Mouse (Mus musculus): ENCODE results near the gene Sptan1. TPM values are rescaled to one million over a fixed set of nuclear protein-coding genes. Genes with fewer than 3 reads are reported as not detected.

Gene Sptan1
- polyA plus RNA-seq, 1 experiment, result 93.4 TPM

DNA sequence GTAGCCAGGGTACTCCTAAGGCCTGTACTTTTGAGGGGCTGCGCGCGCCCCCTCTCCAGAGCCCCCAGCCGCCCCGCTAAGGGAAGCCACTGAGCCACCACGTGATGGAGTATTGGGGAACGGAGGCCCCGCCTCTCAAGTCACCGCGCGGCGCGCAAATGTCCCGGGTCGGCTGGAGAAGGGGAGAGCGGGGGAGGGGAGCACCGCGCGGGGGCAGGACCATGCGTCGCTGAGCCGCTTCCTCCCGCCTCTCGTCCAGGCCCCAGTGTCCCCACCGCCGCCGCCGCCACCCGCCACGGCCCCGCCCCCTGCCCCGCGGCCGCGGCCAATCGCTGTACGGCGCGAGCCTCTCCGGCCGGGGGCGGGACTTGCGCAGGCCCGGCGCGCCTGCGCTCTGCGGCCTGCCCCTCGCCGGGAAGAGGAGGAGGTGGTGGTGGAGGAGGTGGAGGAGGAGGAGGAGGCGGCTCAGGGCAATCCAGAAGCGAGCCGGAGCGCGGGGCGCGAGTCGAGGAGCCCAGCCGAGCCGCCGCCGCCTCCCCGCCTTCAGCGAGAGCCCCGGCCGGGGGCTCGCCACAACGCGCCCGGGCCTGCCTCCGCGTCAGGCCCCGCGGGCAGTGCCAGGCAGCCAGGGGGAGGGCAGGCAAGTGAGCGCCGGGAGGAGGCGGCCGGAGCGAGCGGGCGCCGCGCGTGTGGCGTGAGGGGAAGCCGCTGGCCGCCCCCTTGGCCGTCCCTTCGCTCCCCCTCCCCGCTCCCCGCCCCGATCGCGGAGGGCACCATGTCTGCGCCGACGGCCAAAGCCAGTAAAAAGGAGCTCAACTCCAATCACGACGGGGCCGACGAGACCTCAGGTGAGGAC is 100.9 kb downstream of the Sptan1 start:
- Histone ChIP-seq H3K36me3 (ENCODE audit: control insufficient read depth, insufficient read depth) (peaks cover 34% of the 10 kb centered on the region), H3ac (ENCODE audit: control insufficient read depth, insufficient read length, low read depth) (peak overlapping the region; percentile 91), H3K79me3 (ENCODE audit: low read depth) (peaks cover 71% of the 10 kb centered on the region), H3K27me3 (ENCODE audit: control insufficient read depth, insufficient read depth, insufficient read length) (no peaks in the 10 kb centered on the region), H3K4me3 (ENCODE audit: insufficient read depth, poor library complexity, severe bottlenecking) (peak overlapping the region; percentile 97), H3K79me2 (ENCODE audit: control insufficient read depth, insufficient read depth) (peaks cover 89% of the 10 kb centered on the region)
- peak; percentile 88 for TF ChIP-seq USF1 (IDR thresholded peaks at IDR 0.05; ENCODE audit: low read depth)
- TF ChIP-seq FOSL1 (IDR thresholded peaks at IDR 0.05; ENCODE audit: insufficient read depth, low read length, poor library complexity, severe bottlenecking), result no peak
- TF ChIP-seq CEBPB (IDR thresholded peaks at IDR 0.05; ENCODE audit: low read depth), result no peak
- peak; percentile 82 for TF ChIP-seq MAX (IDR thresholded peaks at IDR 0.05)

DNA sequence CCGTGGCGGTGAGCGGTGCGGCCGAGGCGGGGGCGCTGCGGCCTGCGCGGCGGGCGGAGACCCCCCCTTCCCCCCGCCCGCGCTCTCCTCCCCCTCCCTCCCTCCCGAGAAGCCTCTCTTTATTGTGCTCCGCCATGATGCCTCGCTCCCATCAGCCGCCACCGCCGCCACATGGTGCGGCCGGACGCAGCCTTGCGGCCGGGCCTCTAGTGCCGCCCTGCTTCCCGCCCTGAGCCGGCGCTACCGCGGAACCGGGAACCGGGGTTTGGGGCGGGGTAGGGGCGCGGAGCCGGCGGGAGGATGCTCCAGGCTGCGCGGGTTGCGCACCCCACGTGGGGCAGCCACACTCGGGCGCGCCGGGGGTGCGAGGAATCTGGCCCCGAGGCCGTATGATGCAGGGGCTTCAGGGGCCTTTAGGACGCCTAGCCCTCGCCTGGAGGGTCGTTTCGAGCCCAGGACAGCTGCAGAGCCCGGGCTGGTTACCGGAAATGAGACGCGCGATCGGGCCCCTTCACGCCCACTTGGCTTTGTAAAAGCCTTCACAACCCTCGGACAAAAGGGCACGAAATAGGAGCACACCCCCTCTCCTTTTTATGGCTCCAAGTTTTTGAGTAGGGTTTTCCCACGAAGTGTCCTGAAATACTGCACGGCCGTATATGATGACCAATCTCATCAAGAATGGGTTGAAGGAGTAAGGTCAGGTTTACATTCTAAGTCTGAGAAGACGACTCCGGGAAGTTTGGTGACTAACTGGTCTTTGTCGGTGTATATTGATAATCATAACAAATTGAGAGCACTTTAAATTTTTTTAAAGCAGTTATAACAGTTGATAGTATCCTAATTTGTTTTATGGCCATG is 101.9 kb downstream of the Sptan1 start:
- H3K36me3 ChIP-seq (ENCODE audit: control insufficient read depth, insufficient read depth), result peaks cover 41% of the 10 kb centered on the region
- H3K27me3 ChIP-seq (ENCODE audit: control insufficient read depth, insufficient read depth, insufficient read length), result no peaks in the 10 kb centered on the region
- H3K4me3 ChIP-seq (ENCODE audit: insufficient read depth, poor library complexity, severe bottlenecking), result peak overlapping the region; percentile 97
- H3K79me3 ChIP-seq (ENCODE audit: low read depth), result peaks cover 69% of the 10 kb centered on the region
- peaks cover 85% of the 10 kb centered on the region for H3K79me2 ChIP-seq (ENCODE audit: control insufficient read depth, insufficient read depth)
- TF ChIP-seq MYOD1 (IDR thresholded peaks at IDR 0.05; ENCODE audit: control insufficient read depth, insufficient read length, low read depth), result no peak
- TF ChIP-seq MAX (IDR thresholded peaks at IDR 0.05), result peak; percentile 61
- no peak for TF ChIP-seq FOSL1 (IDR thresholded peaks at IDR 0.05; ENCODE audit: insufficient read depth, low read length, poor library complexity, severe bottlenecking)
- peak overlapping the region; percentile 91 for H3ac ChIP-seq (ENCODE audit: control insufficient read depth, insufficient read length, low read depth)

DNA sequence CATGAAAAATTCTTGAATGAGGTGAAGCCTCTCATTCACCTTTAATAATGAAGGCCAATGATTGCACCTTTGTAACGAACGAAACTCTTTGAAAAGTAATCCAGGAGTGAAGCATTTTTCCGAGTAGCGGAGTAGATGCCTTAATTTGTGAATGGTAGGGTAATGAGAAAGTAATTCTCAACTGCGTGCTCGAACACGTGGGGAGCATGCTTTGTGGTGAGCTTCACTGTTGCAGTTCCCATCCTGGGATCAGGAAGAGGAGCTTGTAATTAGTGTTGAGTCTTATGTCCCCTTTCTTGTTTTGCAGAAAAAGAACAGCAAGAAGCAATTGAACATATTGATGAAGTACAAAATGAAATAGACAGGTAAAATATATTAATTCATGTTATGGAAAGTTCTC is 102.6 kb downstream of the Sptan1 start:
- Histone ChIP-seq H3ac (ENCODE audit: control insufficient read depth, insufficient read length, low read depth) (peak overlapping the region; percentile 77), H3K27me3 (ENCODE audit: control insufficient read depth, insufficient read depth, insufficient read length) (no peaks in the 10 kb centered on the region), H3K79me3 (ENCODE audit: low read depth) (peaks cover 63% of the 10 kb centered on the region), H3K4me3 (ENCODE audit: insufficient read depth, poor library complexity, severe bottlenecking) (peak overlapping the region; percentile 97), H3K36me3 (ENCODE audit: control insufficient read depth, insufficient read depth) (peaks cover 48% of the 10 kb centered on the region), H3K79me2 (ENCODE audit: control insufficient read depth, insufficient read depth) (peaks cover 79% of the 10 kb centered on the region)
- no peak for TF ChIP-seq MYOG (IDR thresholded peaks at IDR 0.05; ENCODE audit: control insufficient read depth, extremely low read depth, insufficient read length)
- TF ChIP-seq MAX (IDR thresholded peaks at IDR 0.05), result peak; percentile 83

GRCm38 (mm10) chr2:30072875-30073274 is 107.5 kb downstream of the Sptan1 start:
- Histone ChIP-seq H3K79me3 (ENCODE audit: low read depth) (peaks cover 26% of the 10 kb centered on the region), H3K27me3 (ENCODE audit: control insufficient read depth, insufficient read depth, insufficient read length) (no peaks in the 10 kb centered on the region), H3ac (ENCODE audit: control insufficient read depth, insufficient read length, low read depth) (no peak overlapping the region), H3K4me3 (ENCODE audit: insufficient read depth, poor library complexity, severe bottlenecking) (no peak overlapping the region), H3K36me3 (ENCODE audit: control insufficient read depth, insufficient read depth) (peaks cover 61% of the 10 kb centered on the region), H3K79me2 (ENCODE audit: control insufficient read depth, insufficient read depth) (peaks cover 36% of the 10 kb centered on the region)
- TF ChIP-seq CTCF (IDR thresholded peaks at IDR 0.05; ENCODE audit: control insufficient read depth, insufficient read depth, insufficient read length) (no peak), MYOG (IDR thresholded peaks at IDR 0.05; ENCODE audit: control insufficient read depth, extremely low read depth, insufficient read length) (no peak), FOSL1 (IDR thresholded peaks at IDR 0.05; ENCODE audit: insufficient read depth, low read length, poor library complexity, severe bottlenecking) (no peak), CEBPB (IDR thresholded peaks at IDR 0.05; ENCODE audit: low read depth) (no peak), MYOD1 (IDR thresholded peaks at IDR 0.05; ENCODE audit: control insufficient read depth, insufficient read length, low read depth) (no peak), MAX (IDR thresholded peaks at IDR 0.05) (no peak), USF1 (IDR thresholded peaks at IDR 0.05; ENCODE audit: low read depth) (no peak)

GRCm38 (mm10) chr2:30073285-30073684 is 107.9 kb downstream of the Sptan1 start:
- H3K79me3 ChIP-seq (ENCODE audit: low read depth), result peaks cover 22% of the 10 kb centered on the region
- no peak overlapping the region for H3K4me3 ChIP-seq (ENCODE audit: insufficient read depth, poor library complexity, severe bottlenecking)
- no peak overlapping the region for H3ac ChIP-seq (ENCODE audit: control insufficient read depth, insufficient read length, low read depth)
- TF ChIP-seq CEBPB (IDR thresholded peaks at IDR 0.05; ENCODE audit: low read depth) (no peak), MAX (IDR thresholded peaks at IDR 0.05) (no peak), USF1 (IDR thresholded peaks at IDR 0.05; ENCODE audit: low read depth) (no peak)
- peaks cover 57% of the 10 kb centered on the region for H3K36me3 ChIP-seq (ENCODE audit: control insufficient read depth, insufficient read depth)
- H3K79me2 ChIP-seq (ENCODE audit: control insufficient read depth, insufficient read depth), result peaks cover 32% of the 10 kb centered on the region
- H3K27me3 ChIP-seq (ENCODE audit: control insufficient read depth, insufficient read depth, insufficient read length), result no peaks in the 10 kb centered on the region

GRCm38 (mm10) chr2:30075625-30076024 is 110.3 kb downstream of the Sptan1 start:
- Histone ChIP-seq H3ac (ENCODE audit: control insufficient read depth, insufficient read length, low read depth) (no peak overlapping the region), H3K36me3 (ENCODE audit: control insufficient read depth, insufficient read depth) (peaks cover 34% of the 10 kb centered on the region), H3K79me2 (ENCODE audit: control insufficient read depth, insufficient read depth) (peaks cover 8% of the 10 kb centered on the region), H3K79me3 (ENCODE audit: low read depth) (peaks cover 1% of the 10 kb centered on the region), H3K27me3 (ENCODE audit: control insufficient read depth, insufficient read depth, insufficient read length) (no peaks in the 10 kb centered on the region), H3K4me3 (ENCODE audit: insufficient read depth, poor library complexity, severe bottlenecking) (no peak overlapping the region)
- no peak for TF ChIP-seq CEBPB (IDR thresholded peaks at IDR 0.05; ENCODE audit: low read depth)
- TF ChIP-seq FOSL1 (IDR thresholded peaks at IDR 0.05; ENCODE audit: insufficient read depth, low read length, poor library complexity, severe bottlenecking), result no peak
- TF ChIP-seq MYOG (IDR thresholded peaks at IDR 0.05; ENCODE audit: control insufficient read depth, extremely low read depth, insufficient read length), result no peak
- no peak for TF ChIP-seq MYOD1 (IDR thresholded peaks at IDR 0.05; ENCODE audit: control insufficient read depth, insufficient read length, low read depth)
- no peak for TF ChIP-seq CTCF (IDR thresholded peaks at IDR 0.05; ENCODE audit: control insufficient read depth, insufficient read depth, insufficient read length)
- TF ChIP-seq USF1 (IDR thresholded peaks at IDR 0.05; ENCODE audit: low read depth), result no peak
- no peak for TF ChIP-seq MAX (IDR thresholded peaks at IDR 0.05)
